Mouse (Mus musculus) heart, embryonic 15.5 days (tissue): ENCODE measurements at regions not wholly inside any gene's neighbourhood (a gene's known extent, or its start where the extent isn't known, plus 50 kb on each side); places are given as distances from the start of the nearest gene placed in this dataset.

Experiments used
- ATAC-seq: fragments of 200-750 bp; cut with Nextera tagmentation; replicated peaks from 2 replicates; pipeline ENCODE4 v1.8.0; 2017; ENCODE audit warnings: low read depth, moderate TSS enrichment; ENCODE audit not compliant: insufficient number of reproducible peaks, insufficient read depth, low FRiP score
- H3K27ac ChIP-seq: fragments of 300-500 bp; sonication (generic); 2 replicates; pipeline ENCODE4 v1.5.1; 2015; ENCODE audit warnings: mild to moderate bottlenecking, inconsistent platforms
- H3K27me3 ChIP-seq: fragments of 300-500 bp; sonication (generic); 2 replicates; pipeline ENCODE4 v1.6.1; 2015; ENCODE audit warnings: inconsistent platforms
- H3K36me3 ChIP-seq: fragments of 300-500 bp; sonication (generic); 2 replicates; pipeline ENCODE4 v1.6.1; 2015; ENCODE audit warnings: mild to moderate bottlenecking, inconsistent platforms
- H3K4me1 ChIP-seq: fragments of 300-500 bp; sonication (generic); replicated peaks from 2 replicates; pipeline ENCODE4 v1.6.1; 2015; ENCODE audit warnings: inconsistent platforms
- H3K4me2 ChIP-seq: fragments of 300-500 bp; sonication (generic); 2 replicates; pipeline ENCODE4 v1.6.1; 2015; ENCODE audit warnings: inconsistent platforms, mild to moderate bottlenecking, moderate library complexity
- H3K4me3 ChIP-seq: fragments of 300-500 bp; sonication (generic); 2 replicates; pipeline ENCODE4 v1.5.1; 2015; ENCODE audit warnings: mild to moderate bottlenecking, inconsistent platforms
- H3K9ac ChIP-seq: fragments of 300-500 bp; sonication (generic); 2 replicates; pipeline ENCODE4 v1.6.1; 2015; ENCODE audit warnings: mild to moderate bottlenecking, inconsistent platforms
- H3K9me3 ChIP-seq: fragments of 300-500 bp; sonication (generic); replicated peaks from 2 replicates; pipeline ENCODE4 v1.6.1; 2016; ENCODE audit warnings: inconsistent platforms
- WGBS: fragments of 180-500 bp; shearing (Covaris S2); methylation state at CpG from one replicate; pipeline ENCODE4 v1.1.7; 2015; ENCODE audit warnings: mixed read lengths; 5-methylcytosine and 5-hydroxymethylcytosine counted together

- H3K27ac ChIP-seq = no peak overlapping the region
- no peak overlapping the region for H3K4me2 ChIP-seq
- no peaks in the 10 kb centered on the region for H3K9me3 ChIP-seq
- no peaks in the 10 kb centered on the region for H3K4me1 ChIP-seq
- H3K9ac ChIP-seq = no peak overlapping the region
- H3K27me3 ChIP-seq = no peaks in the 10 kb centered on the region
- WGBS = 81% methylated on average over 5 of the region's 5 CpGs
- H3K4me3 ChIP-seq = no peak overlapping the region
- no peaks in the 10 kb centered on the region for H3K36me3 ChIP-seq
- ATAC-seq = no peak
These were observed 362.6 kb downstream of the Gpat3 start for GRCm38 (mm10) chr5:101208150-101208549.

- Histone ChIP-seq H3K9me3 (no peaks in the 10 kb centered on the region), H3K27me3 (no peaks in the 10 kb centered on the region), H3K36me3 (no peaks in the 10 kb centered on the region), H3K27ac (no peak overlapping the region), H3K4me1 (no peaks in the 10 kb centered on the region), H3K9ac (no peak overlapping the region), H3K4me2 (no peak overlapping the region), H3K4me3 (no peak overlapping the region)
- WGBS = 69% methylated on average over 4 of the region's 4 CpGs
- no peak for ATAC-seq
These were observed 350.0 kb downstream of the Gpat3 start for GRCm38 (mm10) chr5:101195501-101195900.

- 85% methylated on average over 2 of the region's 2 CpGs for WGBS
- no peak for ATAC-seq
- no peaks in the 10 kb centered on the region for H3K27me3 ChIP-seq
These were observed 345.5 kb downstream of the Gpat3 start for GRCm38 (mm10) chr5:101190976-101191375.

GRCm38 (mm10) chr5:101173183-101173582, 327.7 kb downstream of the Gpat3 start:
- Histone ChIP-seq H3K27me3 (no peaks in the 10 kb centered on the region), H3K9me3 (no peaks in the 10 kb centered on the region), H3K4me3 (no peak overlapping the region), H3K4me2 (no peak overlapping the region), H3K27ac (no peak overlapping the region), H3K9ac (no peak overlapping the region), H3K4me1 (peaks cover 3% of the 10 kb centered on the region; the same call in 1 of the 2 replicates), H3K36me3 (no peaks in the 10 kb centered on the region)
- ATAC-seq = no peak
- WGBS = 49% methylated on average over 9 of the region's 9 CpGs

More at GRCm38 (mm10) chr5:101190976-101191375, 345.5 kb downstream of the Gpat3 start:
- Histone ChIP-seq H3K4me1 (no peaks in the 10 kb centered on the region), H3K36me3 (no peaks in the 10 kb centered on the region), H3K4me3 (no peak overlapping the region), H3K4me2 (no peak overlapping the region), H3K9ac (no peak overlapping the region), H3K9me3 (no peaks in the 10 kb centered on the region), H3K27ac (no peak overlapping the region)

GRCm38 (mm10) chr5:101172782-101173181, 327.3 kb downstream of the Gpat3 start:
- Histone ChIP-seq H3K9me3 (no peaks in the 10 kb centered on the region), H3K9ac (no peak overlapping the region), H3K4me2 (no peak overlapping the region), H3K27ac (no peak overlapping the region), H3K36me3 (no peaks in the 10 kb centered on the region), H3K27me3 (no peaks in the 10 kb centered on the region), H3K4me3 (no peak overlapping the region), H3K4me1 (peaks cover 3% of the 10 kb centered on the region; the same call in 1 of the 2 replicates)
- 64% methylated on average over 10 of the region's 10 CpGs for WGBS
- no peak for ATAC-seq

GRCm38 (mm10) chr5:101169074-101169473, 323.6 kb downstream of the Gpat3 start:
- ATAC-seq = no peak
- H3K9me3 ChIP-seq = no peaks in the 10 kb centered on the region
- no peak overlapping the region for H3K4me3 ChIP-seq
- no peak overlapping the region for H3K4me2 ChIP-seq
- H3K27me3 ChIP-seq = no peaks in the 10 kb centered on the region
- peaks cover 3% of the 10 kb centered on the region; the same call in 1 of the 2 replicates for H3K4me1 ChIP-seq
- H3K9ac ChIP-seq = no peak overlapping the region
- WGBS = 46% methylated on average over 2 of the region's 2 CpGs
- no peak overlapping the region for H3K27ac ChIP-seq
- H3K36me3 ChIP-seq = no peaks in the 10 kb centered on the region

- no peak overlapping the region for H3K4me3 ChIP-seq
- no peaks in the 10 kb centered on the region for H3K9me3 ChIP-seq
- 41% methylated on average over 8 of the region's 8 CpGs for WGBS
- H3K4me1 ChIP-seq = peaks cover 4% of the 10 kb centered on the region; the same call in 1 of the 2 replicates
- no peak overlapping the region for H3K9ac ChIP-seq
- H3K27me3 ChIP-seq = no peaks in the 10 kb centered on the region
- H3K4me2 ChIP-seq = 0 out of 2 replicates have a peak overlapping the region, but pooled peaks have one; percentile 0
- H3K36me3 ChIP-seq = no peaks in the 10 kb centered on the region
- ATAC-seq = no peak
- H3K27ac ChIP-seq = no peak overlapping the region
These were observed 318.2 kb downstream of the Gpat3 start for GRCm38 (mm10) chr5:101163624-101164213.

GRCm38 (mm10) chr5:101163112-101163511, 317.6 kb downstream of the Gpat3 start:
- H3K9me3 ChIP-seq = no peaks in the 10 kb centered on the region
- H3K4me3 ChIP-seq = no peak overlapping the region
- H3K4me1 ChIP-seq = peaks cover 4% of the 10 kb centered on the region; the same call in 1 of the 2 replicates
- H3K4me2 ChIP-seq = no peak overlapping the region
- H3K27ac ChIP-seq = no peak overlapping the region
- no peak overlapping the region for H3K9ac ChIP-seq
- WGBS = 17% methylated on average over 5 of the region's 5 CpGs
- no peaks in the 10 kb centered on the region for H3K36me3 ChIP-seq
- no peak for ATAC-seq
- no peaks in the 10 kb centered on the region for H3K27me3 ChIP-seq

- 49% methylated on average over 1 of the region's 1 CpGs for WGBS
- Histone ChIP-seq H3K9ac (no peak overlapping the region), H3K4me1 (no peaks in the 10 kb centered on the region), H3K27ac (no peak overlapping the region), H3K36me3 (no peaks in the 10 kb centered on the region), H3K9me3 (no peaks in the 10 kb centered on the region), H3K4me3 (no peak overlapping the region), H3K27me3 (no peaks in the 10 kb centered on the region), H3K4me2 (no peak overlapping the region)
- no peak for ATAC-seq
These were observed 311.9 kb downstream of the Gpat3 start for GRCm38 (mm10) chr5:101157416-101157815.

GRCm38 (mm10) chr5:101146345-101146744, 300.8 kb downstream of the Gpat3 start:
- Histone ChIP-seq H3K36me3 (no peaks in the 10 kb centered on the region), H3K4me1 (no peaks in the 10 kb centered on the region), H3K27me3 (no peaks in the 10 kb centered on the region), H3K9me3 (no peaks in the 10 kb centered on the region), H3K9ac (no peak overlapping the region), H3K27ac (no peak overlapping the region), H3K4me2 (no peak overlapping the region), H3K4me3 (no peak overlapping the region)
- 61% methylated on average over 3 of the region's 3 CpGs for WGBS
- no peak for ATAC-seq

GRCm38 (mm10) chr5:101124941-101125453, 279.5 kb downstream of the Gpat3 start:
- H3K9me3 ChIP-seq = no peaks in the 10 kb centered on the region
- H3K27ac ChIP-seq = no peak overlapping the region
- H3K4me1 ChIP-seq = peaks cover 8% of the 10 kb centered on the region
- H3K4me2 ChIP-seq = no peak overlapping the region
- H3K9ac ChIP-seq = no peak overlapping the region
- no peaks in the 10 kb centered on the region for H3K27me3 ChIP-seq
- no peaks in the 10 kb centered on the region for H3K36me3 ChIP-seq
- ATAC-seq = no peak
- no peak overlapping the region for H3K4me3 ChIP-seq
- WGBS = 82% methylated on average over 5 of the region's 5 CpGs

- Histone ChIP-seq H3K4me1 (peaks cover 8% of the 10 kb centered on the region), H3K9ac (no peak overlapping the region), H3K36me3 (no peaks in the 10 kb centered on the region), H3K4me2 (no peak overlapping the region), H3K27ac (no peak overlapping the region), H3K27me3 (no peaks in the 10 kb centered on the region), H3K9me3 (no peaks in the 10 kb centered on the region), H3K4me3 (no peak overlapping the region)
- ATAC-seq = no peak
- 82% methylated on average over 6 of the region's 6 CpGs for WGBS
These were observed 277.4 kb downstream of the Gpat3 start for GRCm38 (mm10) chr5:101122914-101123313.
